Mouse (Mus musculus) cerebellum, adult 9-10 months (tissue): ENCODE data around the gene Gm44502.

ENCODE experiments used
- DNase-seq: peaks from one replicate; pipeline ENCODE4 v3.0.0; 2022

Gene Gm44502

GRCm38 (mm10) chr15:89452906-89453864 is 23.7 kb upstream of the Gm44502 start:
- peak; percentile 46 for DNase-seq

DNA sequence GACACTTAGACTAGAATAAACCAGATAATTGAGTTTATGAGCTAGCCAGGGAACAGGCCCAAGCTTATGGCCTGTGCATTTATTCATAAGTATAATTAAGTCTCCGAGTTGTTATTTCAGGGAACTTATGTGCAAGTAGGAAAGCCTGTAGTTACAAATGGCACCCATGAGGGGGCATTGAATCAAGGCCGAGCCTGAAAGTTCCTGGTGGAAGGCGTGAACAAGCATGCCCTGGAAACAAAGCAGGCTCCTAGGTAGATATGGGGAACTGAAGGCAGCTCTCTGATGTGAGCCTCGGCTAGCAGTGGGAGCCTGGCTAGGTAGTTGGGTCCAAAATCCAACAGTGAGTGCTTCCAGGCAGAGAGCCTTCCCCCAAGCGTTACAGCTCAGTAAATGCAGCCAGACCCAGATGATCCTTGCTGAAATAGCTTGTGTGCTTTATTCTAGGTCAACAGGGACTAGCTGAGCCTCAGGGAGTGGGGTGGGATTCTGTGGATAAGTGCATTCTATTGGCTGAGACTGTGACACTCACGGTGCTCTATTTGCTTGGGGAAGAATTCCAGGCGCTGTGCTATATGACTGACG is 13.1 kb upstream of the Gm44502 start:
- DNase-seq, result peak; percentile 46

DNA sequence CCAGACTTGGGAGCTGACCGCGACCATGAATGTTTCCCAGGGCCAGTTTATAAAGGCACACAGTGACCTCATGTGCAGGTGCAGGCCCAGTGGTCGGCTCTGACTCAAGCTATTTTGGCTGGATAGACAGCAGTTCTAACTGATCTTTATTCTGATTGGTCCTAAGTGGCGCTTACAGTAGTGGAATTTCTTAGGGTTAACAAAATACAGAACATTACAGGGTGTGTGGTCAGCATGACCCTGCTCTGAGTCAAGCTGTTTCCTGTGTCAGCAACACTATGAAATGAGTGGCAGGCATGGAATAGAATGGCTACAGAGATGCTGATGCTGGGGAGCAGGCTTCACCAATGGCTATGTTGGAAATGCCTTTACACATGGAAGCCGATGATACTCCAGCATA is 6.4 kb upstream of the Gm44502 start:
- DNase-seq, result no peak

DNA sequence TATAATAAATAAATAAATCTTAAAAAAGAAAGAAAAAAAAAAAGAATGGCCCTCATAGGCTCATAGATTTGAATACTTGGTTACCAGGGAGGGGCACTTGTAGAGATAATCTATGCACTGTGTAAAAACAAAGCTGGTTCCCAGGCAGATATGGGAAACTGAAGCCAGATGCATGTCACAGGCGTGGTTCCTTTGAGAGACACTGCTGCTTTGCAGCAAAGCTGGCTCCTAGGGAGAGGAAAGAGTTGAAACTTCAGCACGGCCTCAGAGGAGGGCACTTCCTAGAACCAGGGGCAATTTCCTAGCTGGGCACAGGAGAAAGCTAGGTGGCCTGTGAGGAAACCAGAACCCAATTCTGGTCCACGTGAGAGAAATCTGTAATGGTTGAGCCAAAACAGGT is 4.6 kb upstream of the Gm44502 start:
- no peak for DNase-seq

DNA sequence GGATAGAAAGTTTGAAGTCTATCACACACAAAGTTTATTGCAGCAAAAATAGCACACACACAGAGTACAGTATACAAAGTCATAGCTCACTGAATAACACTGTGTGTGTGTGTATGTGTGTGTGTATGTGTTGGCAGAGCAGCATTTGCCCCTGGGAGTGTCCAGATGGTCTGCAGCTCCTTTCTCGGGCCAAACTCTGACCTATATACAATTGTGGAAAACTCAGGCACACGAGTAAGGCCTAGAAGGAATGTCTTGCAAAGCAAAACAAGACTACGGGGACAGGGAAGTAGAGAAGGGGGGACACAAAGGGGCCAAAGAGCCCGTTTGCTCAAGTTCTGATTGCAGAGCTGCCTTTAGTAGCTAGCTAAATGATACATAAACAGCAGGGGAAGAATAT is 3.5 kb upstream of the Gm44502 start:
- DNase-seq, result peak; percentile 79

- DNase-seq, result peak; percentile 44
Observed at GRCm38 (mm10) chr15:89431806-89432205, 2.3 kb upstream of the Gm44502 start.

DNA sequence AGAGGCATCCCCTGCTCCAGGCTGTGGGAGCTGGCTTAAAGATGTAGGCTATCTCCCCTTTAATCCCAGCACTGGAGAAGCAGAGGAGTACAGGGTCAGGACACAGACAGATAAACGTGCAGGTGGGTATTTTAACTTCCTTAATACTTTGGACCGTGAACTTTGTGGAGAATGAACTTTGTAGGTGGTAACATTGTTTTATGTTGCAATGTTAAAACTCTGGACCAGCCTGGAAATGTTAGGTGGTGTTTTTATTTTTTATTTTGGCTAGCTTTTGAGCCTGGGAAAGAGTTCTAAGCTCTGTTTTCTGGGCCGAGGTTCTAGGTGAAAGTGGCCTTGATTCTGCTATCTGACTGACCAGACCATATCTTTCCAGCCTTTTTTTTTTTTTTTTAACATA is 1.8 kb upstream of the Gm44502 start:
- DNase-seq, result peak; percentile 22

DNA sequence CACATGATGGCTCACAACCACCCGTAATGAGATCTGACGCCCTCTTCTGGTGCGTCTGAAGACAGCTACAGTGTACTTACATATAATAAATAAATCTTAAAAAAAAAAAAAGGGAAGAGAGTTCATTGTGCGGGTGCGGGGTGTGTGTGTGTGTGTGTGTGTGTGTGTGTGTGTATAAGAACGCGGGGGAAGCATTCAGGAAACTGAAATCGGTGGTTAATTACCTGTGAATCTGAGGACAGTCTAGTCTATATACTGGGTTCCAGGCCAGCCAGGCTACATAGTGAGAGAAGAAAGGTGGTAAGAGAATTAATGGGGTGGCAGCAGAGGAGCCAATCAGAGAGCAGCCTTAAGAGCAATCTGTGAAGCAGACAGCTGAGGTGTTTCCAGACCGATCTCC is 1.3 kb upstream of the Gm44502 start:
- peak; percentile 45 for DNase-seq

DNA sequence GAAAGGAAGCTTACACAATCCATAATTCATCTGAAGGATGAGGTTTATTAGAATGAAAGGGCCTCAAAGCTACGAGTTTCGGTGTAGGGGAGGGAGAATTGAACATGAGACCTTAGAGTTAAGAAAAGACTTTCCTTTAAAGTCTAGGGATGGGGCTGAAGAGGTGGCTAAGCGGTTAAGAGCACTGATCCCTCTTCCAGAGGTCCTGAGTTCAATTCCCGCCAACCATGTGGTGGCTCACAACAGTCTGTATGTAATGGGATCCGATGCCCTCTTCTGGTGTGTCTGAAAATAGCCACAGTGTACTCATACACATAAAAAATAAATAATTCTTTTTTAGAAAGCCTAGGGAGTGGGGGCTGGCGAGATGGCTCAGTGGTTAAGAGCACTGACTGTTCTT is 845 bp upstream of the Gm44502 start:
- peak; percentile 69 for DNase-seq

DNA sequence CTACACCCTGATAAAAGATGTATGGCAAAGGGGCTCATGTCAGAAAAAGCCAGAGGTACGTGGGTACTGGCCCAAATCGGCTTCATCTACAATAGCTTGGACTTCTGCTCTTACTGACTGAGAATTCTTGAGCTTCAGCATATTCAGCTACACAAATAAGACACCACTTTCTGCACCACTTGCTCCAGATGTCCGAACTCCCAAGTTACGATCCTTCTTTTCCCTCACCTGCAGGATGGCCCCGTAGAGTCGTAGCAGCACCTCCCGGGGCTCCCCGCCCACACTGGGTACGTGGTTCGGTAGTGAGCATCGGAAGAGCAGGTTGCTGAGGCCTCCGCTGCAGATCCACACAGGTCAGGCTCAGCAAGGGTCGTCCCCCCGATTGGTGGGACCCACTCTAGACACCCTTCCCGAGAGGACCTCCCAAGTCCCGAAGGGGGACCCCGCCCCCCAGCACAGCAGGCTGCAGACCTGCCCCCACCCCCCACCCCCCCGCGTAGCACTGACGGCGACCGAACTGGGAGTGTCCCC is 610 bp downstream of the Gm44502 start:
- DNase-seq, result peak; percentile 69

GRCm38 (mm10) chr15:89428136-89428790 is 1.2 kb downstream of the Gm44502 start:
- no peak for DNase-seq

DNA sequence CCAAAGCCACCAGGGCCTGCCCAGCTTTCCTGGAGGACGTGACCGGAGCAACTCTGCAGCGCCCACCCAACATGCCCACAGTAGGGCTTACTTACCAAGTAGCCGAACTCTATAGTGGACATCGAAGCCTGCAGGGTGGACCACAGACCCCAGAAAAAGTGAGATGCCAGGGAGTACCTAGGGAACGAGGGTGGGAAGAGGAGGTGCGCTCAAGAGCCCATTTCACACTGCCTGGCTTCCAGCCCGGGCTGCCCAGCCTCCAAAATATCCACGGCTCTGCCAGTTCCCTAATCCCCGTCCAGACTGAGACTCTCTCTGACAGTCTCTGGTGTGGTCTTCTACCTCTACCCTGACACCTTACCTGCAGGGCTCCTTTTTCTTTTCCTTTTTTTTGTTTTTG is 2.8 kb downstream of the Gm44502 start:
- DNase-seq, result no peak

GRCm38 (mm10) chr15:89425711-89426121 is 3.8 kb downstream of the Gm44502 start, which contains the start of gene Cpt1b:
Gene Cpt1b, minus strand, starts transcription at chr15:89425863.
- no peak for DNase-seq

GRCm38 (mm10) chr15:89424621-89425020 is 4.9 kb downstream of the Gm44502 start:
- no peak for DNase-seq

GRCm38 (mm10) chr15:89421938-89422337 is 7.6 kb downstream of the Gm44502 start:
- DNase-seq, result peak; percentile 24

DNA sequence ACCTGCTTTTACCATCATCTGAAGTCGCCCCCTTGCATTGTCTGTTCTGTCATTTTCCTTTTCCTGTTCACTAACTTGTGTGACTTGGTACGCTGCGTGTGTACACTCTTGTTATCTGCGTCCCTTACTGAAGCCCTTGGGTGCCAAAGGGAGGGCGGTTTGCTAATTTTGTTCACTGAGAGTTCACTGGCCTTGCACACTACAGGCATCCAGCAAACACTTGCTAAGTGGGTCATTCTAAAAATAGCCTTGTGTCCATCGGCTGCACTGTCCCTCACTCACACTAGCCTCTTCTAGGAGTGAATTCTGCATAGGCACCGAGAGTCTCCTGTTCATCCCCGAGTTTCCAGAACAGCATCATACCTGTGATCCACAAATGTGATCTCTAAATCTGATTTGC is 14.2 kb downstream of the Gm44502 start:
- DNase-seq, result no peak

GRCm38 (mm10) chr15:89410118-89410517 is 19.4 kb downstream of the Gm44502 start, which contains the start of gene Syce3:
Gene Syce3, minus strand, starts transcription at chr15:89410503.
- DNase-seq, result no peak

DNA sequence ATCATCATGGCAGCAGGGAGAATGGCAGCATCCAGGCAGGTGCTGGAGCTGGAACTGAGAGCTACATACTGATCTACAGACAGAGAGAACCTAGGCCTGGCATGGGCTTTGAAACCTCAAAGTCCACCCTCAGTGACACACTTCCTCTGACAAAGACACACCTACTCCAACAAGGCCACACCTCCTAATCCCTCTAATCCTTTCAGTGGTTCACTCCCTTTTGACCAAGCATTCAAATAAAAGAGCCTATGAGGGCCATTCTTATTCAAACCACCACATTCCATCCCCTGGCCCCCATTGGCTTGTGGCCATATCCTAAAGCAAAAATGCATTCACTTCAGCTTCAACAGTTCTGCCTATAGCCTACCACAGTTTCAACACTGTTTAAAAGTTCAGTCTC is 22.8 kb downstream of the Gm44502 start:
- DNase-seq, result no peak

GRCm38 (mm10) chr15:89404831-89405623 is 24.5 kb downstream of the Gm44502 start:
- no peak for DNase-seq

GRCm38 (mm10) chr15:89402471-89402870 is 27.0 kb downstream of the Gm44502 start:
- no peak for DNase-seq

GRCm38 (mm10) chr15:89399716-89400115 is 29.8 kb downstream of the Gm44502 start:
- no peak for DNase-seq

DNA sequence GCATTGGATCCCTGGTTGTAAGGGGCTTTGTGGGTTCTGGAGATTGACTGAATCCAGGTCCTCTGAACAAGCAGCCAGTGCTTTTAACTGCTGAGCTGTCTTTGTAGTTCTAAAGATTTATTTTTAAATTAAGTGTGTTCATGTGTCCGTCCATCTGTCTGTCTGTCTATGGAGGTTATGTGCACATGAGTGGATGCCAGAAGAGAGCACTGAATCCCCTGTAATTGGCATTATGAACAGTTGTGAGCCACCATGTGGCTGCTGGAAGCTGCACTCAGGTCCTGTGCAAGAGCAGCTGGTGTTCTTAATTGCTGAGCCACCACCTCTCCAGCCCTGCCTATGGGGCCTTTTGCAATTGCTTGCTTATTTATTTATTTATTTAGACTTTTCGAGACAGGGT is 31.4 kb downstream of the Gm44502 start:
- no peak for DNase-seq

DNA sequence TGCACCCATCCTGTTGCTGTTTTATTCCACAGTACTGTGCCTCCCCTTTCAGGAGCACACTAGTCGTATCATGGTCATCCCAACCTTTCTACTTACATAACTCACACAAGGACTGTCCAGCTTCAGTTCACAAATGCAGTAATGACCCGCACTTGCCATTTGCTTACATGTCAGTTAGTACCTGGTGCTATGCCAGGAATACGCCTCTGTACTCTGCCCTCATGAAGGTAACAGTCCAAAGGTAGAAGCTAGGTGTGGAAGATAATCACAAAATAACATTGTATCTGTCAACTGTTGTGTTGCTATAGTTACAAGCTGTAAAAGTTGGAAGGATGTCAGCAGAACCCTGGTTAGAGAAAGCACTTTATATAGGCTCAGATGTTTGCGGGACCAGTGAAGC is 32.6 kb downstream of the Gm44502 start:
- DNase-seq, result no peak
